Mouse (Mus musculus) hindbrain, embryonic 11.5 days (tissue): ENCODE measurements around the gene Gm21987. TPM values are rescaled to one million over a fixed set of nuclear protein-coding genes. Genes with fewer than 3 reads are reported as not detected.
A peak's percentile ranks its signal among the peaks of the same experiment; 100 is the strongest.

Experiments
- ATAC-seq: fragments of 200-750 bp; cut with Nextera tagmentation; 2 replicates; pipeline ENCODE4 v1.8.0; 2017; ENCODE audit warnings: mild to moderate bottlenecking, moderate TSS enrichment, moderate library complexity; ENCODE audit not compliant: low FRiP score
- DNase-seq: peaks from one replicate; pipeline ENCODE4 v3.0.0-alpha.2; 2015; ENCODE audit warnings: low spot score
- H3K27ac ChIP-seq: fragments of 300-500 bp; sonication (generic); 2 replicates; pipeline ENCODE4 v1.5.1; 2014; ENCODE audit warnings: mild to moderate bottlenecking, low read depth, low read length
- H3K27me3 ChIP-seq: fragments of 300-500 bp; sonication (generic); 2 replicates; pipeline ENCODE4 v1.6.1; 2014; ENCODE audit warnings: mild to moderate bottlenecking, low read length, moderate library complexity, mixed read lengths; ENCODE audit not compliant: control insufficient read depth, insufficient read depth
- H3K36me3 ChIP-seq: fragments of 300-500 bp; sonication (generic); 2 replicates; pipeline ENCODE4 v1.6.1; 2014; ENCODE audit warnings: mild to moderate bottlenecking, low read length, moderate library complexity, mixed read lengths; ENCODE audit not compliant: control insufficient read depth, insufficient read depth
- H3K4me1 ChIP-seq: fragments of 300-500 bp; sonication (generic); replicated peaks from 2 replicates; pipeline ENCODE4 v1.6.1; 2014; ENCODE audit warnings: low read length, mixed read lengths; ENCODE audit not compliant: control insufficient read depth, insufficient read depth
- H3K4me2 ChIP-seq: fragments of 300-500 bp; sonication (generic); replicated peaks from 2 replicates; pipeline ENCODE4 v1.6.1; 2014; ENCODE audit warnings: mild to moderate bottlenecking, low read depth, low read length
- H3K4me3 ChIP-seq: fragments of 300-500 bp; sonication (generic); 2 replicates; pipeline ENCODE4 v1.5.1; 2014; ENCODE audit warnings: low read depth, low read length
- H3K9ac ChIP-seq: fragments of 300-500 bp; sonication (generic); 2 replicates; pipeline ENCODE4 v1.6.1; 2014; ENCODE audit warnings: low read depth, low read length
- H3K9me3 ChIP-seq: fragments of 300-500 bp; sonication (generic); 2 replicates; pipeline ENCODE4 v1.6.1; 2016; ENCODE audit warnings: low read length; ENCODE audit not compliant: control insufficient read depth
- WGBS: fragments of 180-500 bp; shearing (Covaris S2); extraction: QIAGEN DNeasy Blood & Tissue Kit; methylation state at CpG from one replicate; pipeline ENCODE4 v1.1.7; 2014; 5-methylcytosine and 5-hydroxymethylcytosine counted together
- polyA plus RNA-seq: library from polyadenylated mRNA; unstranded; fragments of >200 nt; fragmentation: Nextera tagmentation; extraction: Ambion mirVana; gene quantifications from 2 replicates; pipeline ENCODE4 v1.2.1, GENCODE M21; 2014

Gm21987 gene
- polyA plus RNA-seq, 1 experiment from 2014 or later: not detected

GRCm38 (mm10) chr16:38370633-38371374 is 24.0 kb downstream of the Gm21987 start:
- Histone ChIP-seq H3K27me3 (no peaks in the 10 kb centered on the region), H3K4me2 (no peak overlapping the region), H3K4me3 (no peak overlapping the region), H3K9me3 (no peaks in the 10 kb centered on the region), H3K4me1 (no peaks in the 10 kb centered on the region), H3K36me3 (no peaks in the 10 kb centered on the region), H3K9ac (no peak overlapping the region), H3K27ac (no peak overlapping the region)
- DNase-seq: no peak
- no peak for ATAC-seq
- 89% methylated on average over 8 of the region's 8 CpGs for WGBS

DNA sequence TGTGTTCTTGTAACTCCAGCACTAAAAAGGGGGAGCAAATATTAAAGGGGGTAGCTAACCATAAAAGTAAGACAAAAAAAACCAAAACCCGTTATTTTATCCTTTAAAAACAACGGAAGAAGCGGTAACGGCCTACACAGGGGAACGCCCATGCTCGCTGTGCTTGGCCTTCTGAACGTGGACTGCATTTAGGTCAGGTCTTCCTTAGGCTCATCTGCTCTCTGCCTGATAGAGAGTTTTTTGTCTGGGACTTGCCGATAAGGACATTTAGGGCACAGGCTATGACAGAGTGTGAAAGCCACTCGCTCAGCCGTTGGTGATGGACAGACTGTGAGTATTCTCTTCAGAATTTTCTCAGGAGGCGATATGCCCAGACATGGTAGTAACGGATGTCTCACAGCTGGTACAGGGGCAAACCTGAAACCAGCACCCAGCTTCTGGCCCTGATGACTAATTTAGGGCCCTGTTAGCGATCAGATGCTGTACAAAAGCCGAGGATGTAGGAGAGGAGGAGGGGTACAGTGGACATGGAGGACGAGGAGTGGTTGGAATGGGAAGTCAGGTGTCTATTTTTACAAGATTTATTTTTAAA is 25.0 kb downstream of the Gm21987 start:
- H3K36me3 ChIP-seq: no peaks in the 10 kb centered on the region
- WGBS: 91% methylated on average over 15 of the region's 15 CpGs
- 0 out of 2 replicates have a peak overlapping the region, but pooled peaks have one; percentile 36 for H3K27ac ChIP-seq
- H3K4me1 ChIP-seq: no peaks in the 10 kb centered on the region
- ATAC-seq (no peak), DNase-seq (no peak)
- no peak overlapping the region for H3K4me3 ChIP-seq
- no peak overlapping the region for H3K9ac ChIP-seq
- H3K9me3 ChIP-seq: no peaks in the 10 kb centered on the region
- H3K27me3 ChIP-seq: no peaks in the 10 kb centered on the region
- H3K4me2 ChIP-seq: no peak overlapping the region

DNA sequence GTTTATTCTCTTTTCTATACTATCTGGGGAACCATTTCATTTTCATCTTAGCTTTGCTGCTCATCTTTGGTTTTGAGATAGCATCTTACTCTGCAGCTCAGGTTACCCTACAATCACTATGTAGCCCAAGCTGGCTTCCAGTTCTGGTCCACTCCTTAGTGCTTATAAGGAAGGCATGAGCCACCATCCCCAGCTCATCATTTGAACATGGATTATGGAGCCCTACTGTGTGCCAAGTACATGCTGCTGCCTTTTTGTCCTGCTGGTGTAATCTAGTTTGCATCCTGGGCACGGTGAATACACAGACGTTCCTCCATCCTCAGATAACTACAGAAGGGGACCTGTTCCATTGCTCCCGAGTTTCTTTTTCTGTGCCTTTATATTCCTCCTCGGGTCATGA is 26.0 kb downstream of the Gm21987 start:
- Histone ChIP-seq H3K4me1 (no peaks in the 10 kb centered on the region), H3K9me3 (no peaks in the 10 kb centered on the region), H3K27ac (no peak overlapping the region), H3K4me2 (no peak overlapping the region), H3K9ac (no peak overlapping the region), H3K27me3 (no peaks in the 10 kb centered on the region), H3K4me3 (no peak overlapping the region), H3K36me3 (no peaks in the 10 kb centered on the region)
- no peak for DNase-seq
- 88% methylated on average over 4 of the region's 4 CpGs for WGBS
- no peak for ATAC-seq

DNA sequence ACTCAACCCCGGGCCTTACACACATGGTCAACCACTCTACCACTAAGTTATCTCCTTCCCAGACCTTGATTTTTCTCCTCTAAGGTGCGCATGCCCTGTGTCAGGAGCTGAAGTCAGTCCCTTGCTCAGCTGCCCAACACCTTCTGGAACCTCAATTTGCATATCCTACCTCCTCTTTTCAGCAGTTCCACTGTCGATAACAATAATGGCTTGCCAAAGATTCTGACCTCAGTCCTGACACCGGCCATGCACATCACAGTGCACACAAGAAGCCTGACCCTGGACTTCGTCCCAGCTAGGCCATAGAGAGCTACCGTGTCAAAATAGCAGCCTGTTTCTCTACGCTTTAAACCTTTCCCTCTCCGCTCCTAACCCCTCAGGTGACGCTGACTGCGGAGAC is 26.6 kb downstream of the Gm21987 start:
- WGBS: 87% methylated on average over 10 of the region's 10 CpGs
- Histone ChIP-seq H3K4me3 (no peak overlapping the region), H3K27me3 (no peaks in the 10 kb centered on the region), H3K36me3 (no peaks in the 10 kb centered on the region), H3K9me3 (no peaks in the 10 kb centered on the region), H3K4me2 (no peak overlapping the region), H3K4me1 (no peaks in the 10 kb centered on the region), H3K9ac (no peak overlapping the region), H3K27ac (no peak overlapping the region)
- ATAC-seq (no peak), DNase-seq (no peak)

DNA sequence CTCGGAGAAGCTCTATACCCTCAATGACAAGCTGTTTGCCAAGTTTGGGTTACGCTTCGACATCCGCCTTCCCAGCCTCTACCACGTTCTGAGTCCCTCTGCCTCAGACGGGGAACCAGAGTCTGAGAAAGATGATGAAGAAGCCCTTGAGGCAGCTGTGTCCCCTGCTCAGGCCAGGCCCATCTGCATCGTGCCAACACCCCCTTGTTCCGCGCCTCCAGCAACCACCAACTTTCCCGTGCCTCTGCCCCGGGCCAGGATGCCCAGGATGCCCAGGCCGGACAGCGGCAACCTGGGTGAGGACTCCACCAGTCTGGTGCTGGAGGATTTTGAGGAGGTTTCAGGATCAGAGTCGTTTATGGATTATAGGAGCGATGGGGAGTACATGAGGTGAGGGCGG is 27.1 kb downstream of the Gm21987 start:
- H3K27me3 ChIP-seq: no peaks in the 10 kb centered on the region
- no peaks in the 10 kb centered on the region for H3K36me3 ChIP-seq
- ATAC-seq (no peak), DNase-seq (no peak)
- H3K9ac ChIP-seq: no peak overlapping the region
- 87% methylated on average over 16 of the region's 16 CpGs for WGBS
- H3K4me3 ChIP-seq: no peak overlapping the region; the same call in 1 of the 2 replicates
- H3K27ac ChIP-seq: no peak overlapping the region
- no peak overlapping the region for H3K4me2 ChIP-seq
- H3K4me1 ChIP-seq: no peaks in the 10 kb centered on the region
- H3K9me3 ChIP-seq: no peaks in the 10 kb centered on the region

DNA sequence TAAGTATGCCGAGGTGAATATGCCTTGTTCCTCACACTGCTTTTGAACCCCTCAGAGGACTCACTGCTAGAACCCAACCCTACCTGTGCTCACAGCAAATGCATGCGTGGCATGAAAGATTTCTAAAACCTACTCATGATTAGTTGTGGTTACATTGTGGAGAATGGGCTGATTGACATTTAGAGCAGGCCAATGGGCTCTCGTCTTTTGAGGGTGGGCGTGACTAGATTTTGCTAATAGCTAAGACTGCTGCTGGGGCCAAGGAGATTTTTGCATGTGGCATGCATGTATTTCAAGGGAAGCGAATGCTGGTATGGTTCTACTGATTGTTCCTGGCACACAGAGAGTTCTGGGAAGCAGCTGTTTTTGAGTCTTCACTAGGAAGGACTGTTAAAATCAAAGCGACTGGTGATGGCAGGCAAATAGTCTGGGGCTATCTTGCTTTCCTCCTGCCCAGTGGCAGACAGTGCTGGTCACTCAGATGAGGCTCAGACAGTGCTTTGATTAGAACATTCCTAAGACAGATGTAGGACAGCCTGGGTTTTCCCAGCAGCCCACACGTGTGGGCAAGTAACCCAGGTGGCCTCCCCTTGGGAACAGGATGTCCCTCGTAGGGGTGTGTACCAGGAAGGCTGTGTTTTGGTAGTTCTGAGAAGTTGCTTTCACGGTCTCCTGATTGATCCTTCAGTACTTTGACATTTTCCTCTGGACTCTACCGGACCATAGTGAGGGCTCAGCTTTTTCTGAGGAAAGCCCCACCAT is 27.7 kb downstream of the Gm21987 start:
- Histone ChIP-seq H3K4me1 (no peaks in the 10 kb centered on the region), H3K27ac (no peak overlapping the region), H3K9ac (no peak overlapping the region), H3K27me3 (no peaks in the 10 kb centered on the region), H3K36me3 (no peaks in the 10 kb centered on the region), H3K4me2 (no peak overlapping the region), H3K9me3 (no peaks in the 10 kb centered on the region), H3K4me3 (no peak overlapping the region; the same call in 1 of the 2 replicates)
- 80% methylated on average over 10 of the region's 10 CpGs for WGBS
- ATAC-seq (no peak), DNase-seq (peak; percentile 27)

DNA sequence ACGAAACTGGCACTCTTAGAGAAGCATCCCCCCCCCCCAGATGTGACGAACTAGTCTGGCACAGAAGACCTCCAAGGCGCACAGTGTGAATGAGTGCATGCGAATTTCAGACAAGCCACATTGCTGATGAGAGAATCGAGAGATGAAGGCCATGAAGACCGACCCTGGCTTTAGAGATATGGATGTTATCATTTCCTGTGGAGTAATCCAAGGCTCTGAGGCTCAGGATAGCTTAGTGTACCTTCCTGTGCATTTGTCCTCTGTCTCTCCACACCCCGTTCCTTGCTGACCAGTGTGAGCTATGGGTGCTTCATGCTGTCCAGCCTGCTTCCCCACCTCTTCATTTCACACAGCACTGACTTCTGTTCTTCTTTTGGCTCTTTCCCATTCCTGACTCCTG is 28.3 kb downstream of the Gm21987 start:
- DNase-seq: no peak
- H3K4me3 ChIP-seq: no peak overlapping the region
- H3K9ac ChIP-seq: no peak overlapping the region
- H3K36me3 ChIP-seq: no peaks in the 10 kb centered on the region
- H3K4me2 ChIP-seq: no peak overlapping the region
- no peak overlapping the region for H3K27ac ChIP-seq
- no peaks in the 10 kb centered on the region for H3K4me1 ChIP-seq
- H3K9me3 ChIP-seq: no peaks in the 10 kb centered on the region
- no peak for ATAC-seq
- H3K27me3 ChIP-seq: no peaks in the 10 kb centered on the region
- 86% methylated on average over 7 of the region's 7 CpGs for WGBS

DNA sequence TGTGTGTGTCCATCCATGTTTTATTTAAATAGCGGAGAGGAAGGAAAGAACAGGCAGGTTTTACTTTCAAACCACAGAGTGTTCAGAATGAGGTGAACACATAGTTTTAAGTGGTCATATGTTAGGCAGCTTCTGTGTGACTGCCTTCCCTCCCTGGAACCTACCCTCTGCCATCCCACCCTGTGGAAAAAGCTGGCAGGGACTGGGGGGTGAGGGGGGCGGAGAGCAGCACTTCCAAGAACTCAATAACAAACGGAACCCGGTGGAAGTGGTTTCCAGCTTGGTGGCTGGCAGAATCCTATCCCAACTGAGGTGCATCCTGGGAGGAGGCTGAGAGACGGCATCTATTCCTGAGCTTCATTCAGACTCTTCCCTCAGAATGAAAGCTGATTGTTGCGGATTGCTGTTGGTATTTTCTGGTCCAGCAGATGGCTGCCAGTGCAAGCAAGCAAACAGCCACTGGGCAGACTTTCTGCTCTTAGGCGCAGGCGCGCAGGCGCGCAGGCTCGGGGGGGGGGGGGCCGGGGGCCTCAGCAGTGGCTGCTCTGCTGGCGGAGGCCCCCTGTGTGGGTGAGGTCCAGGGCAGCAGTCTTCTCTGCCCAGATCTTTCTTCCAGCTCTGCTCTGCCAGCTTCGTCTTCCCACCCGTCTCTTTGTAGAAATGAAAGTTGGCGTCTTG is 29.5 kb downstream of the Gm21987 start:
- Histone ChIP-seq H3K4me3 (peak overlapping the region; percentile 12; the same call in 1 of the 2 replicates), H3K9me3 (no peaks in the 10 kb centered on the region), H3K27ac (peak overlapping the region; percentile 47), H3K4me2 (no peak overlapping the region; the same call in 1 of the 2 replicates), H3K36me3 (no peaks in the 10 kb centered on the region), H3K27me3 (no peaks in the 10 kb centered on the region), H3K4me1 (no peaks in the 10 kb centered on the region), H3K9ac (peak overlapping the region; percentile 44; the same call in 1 of the 2 replicates)
- DNase-seq (peak; percentile 64), ATAC-seq (peak; percentile 76)
- WGBS: 32% methylated on average over 17 of the region's 17 CpGs
